Mouse (Mus musculus) forebrain, embryonic 15.5 days (tissue): Measurements from ENCODE around the gene Rsl24d1. TPM values are rescaled to one million over a fixed set of nuclear protein-coding genes. Genes with fewer than 3 reads are reported as not detected.
"Not testable (repeated sequence)": the region's sequence is repeated elsewhere in the genome, so short reads cannot be mapped to it uniquely, and the experiment has no call there.

ENCODE experiments used
- ATAC-seq: fragments of 200-750 bp; cut with Nextera tagmentation; replicated peaks from 2 replicates; pipeline ENCODE4 v1.8.0; 2017; ENCODE audit warnings: mild to moderate bottlenecking, moderate TSS enrichment, moderate library complexity
- H3K27ac ChIP-seq: fragments of 300-500 bp; sonication (generic); replicated peaks from 2 replicates; pipeline ENCODE4 v1.5.1; 2015; ENCODE audit warnings: mild to moderate bottlenecking, inconsistent platforms
- H3K27me3 ChIP-seq: fragments of 300-500 bp; sonication (generic); 2 replicates; pipeline ENCODE4 v1.6.1; 2015; ENCODE audit warnings: inconsistent platforms
- H3K36me3 ChIP-seq: fragments of 300-500 bp; sonication (generic); 2 replicates; pipeline ENCODE4 v1.6.1; 2015; ENCODE audit warnings: mild to moderate bottlenecking, inconsistent platforms
- H3K4me1 ChIP-seq: fragments of 300-500 bp; sonication (generic); 2 replicates; pipeline ENCODE4 v1.6.1; 2015; ENCODE audit warnings: inconsistent platforms
- H3K4me2 ChIP-seq: fragments of 300-500 bp; sonication (generic); replicated peaks from 2 replicates; pipeline ENCODE4 v1.6.1; 2015; ENCODE audit warnings: mild to moderate bottlenecking, inconsistent platforms
- H3K4me3 ChIP-seq: fragments of 300-500 bp; sonication (generic); 2 replicates; pipeline ENCODE4 v1.5.1; 2015; ENCODE audit warnings: mild to moderate bottlenecking, inconsistent platforms
- H3K9ac ChIP-seq: fragments of 300-500 bp; sonication (generic); replicated peaks from 2 replicates; pipeline ENCODE4 v1.6.1; 2015; ENCODE audit warnings: mild to moderate bottlenecking, inconsistent platforms
- H3K9me3 ChIP-seq: fragments of 300-500 bp; sonication (generic); 2 replicates; pipeline ENCODE4 v1.6.1; 2016; ENCODE audit warnings: inconsistent platforms
- WGBS: fragments of 180-500 bp; shearing (Covaris S2); methylation state at CpG from one replicate; pipeline ENCODE4 v1.1.7; 2015; ENCODE audit warnings: mixed read lengths; 5-methylcytosine and 5-hydroxymethylcytosine counted together
- polyA plus RNA-seq: library from polyadenylated mRNA; unstranded; fragments of >200 nt; fragmentation: Nextera tagmentation; extraction: Ambion mirVana; gene quantifications from 2 replicates; pipeline ENCODE4 v1.2.1, GENCODE M21; 2015

Rsl24d1 gene
- 123 and 125 TPM in 2 replicates for polyA plus RNA-seq

- Histone ChIP-seq H3K36me3 (peaks cover 22% of the 10 kb centered on the region), H3K4me3 (peak within 1 kb of the TSS; percentile 73), H3K27ac (peak within 1 kb of the TSS; percentile 79), H3K9ac (peak within 1 kb of the TSS; percentile 71), H3K9me3 (no peaks in the 10 kb centered on the region), H3K4me2 (peak within 1 kb of the TSS; percentile 69), H3K27me3 (no peaks in the 10 kb centered on the region), H3K4me1 (peaks cover 12% of the 10 kb centered on the region)
- WGBS: under 1% methylated on average over 64 of the region's 64 CpGs
- peak; percentile 98 for ATAC-seq
These were observed at the start of gene Rsl24d1 for GRCm38 (mm10) chr9:73112919-73113906. Gene Rsl24d1, plus strand, starts transcription at chr9:73113426.

DNA sequence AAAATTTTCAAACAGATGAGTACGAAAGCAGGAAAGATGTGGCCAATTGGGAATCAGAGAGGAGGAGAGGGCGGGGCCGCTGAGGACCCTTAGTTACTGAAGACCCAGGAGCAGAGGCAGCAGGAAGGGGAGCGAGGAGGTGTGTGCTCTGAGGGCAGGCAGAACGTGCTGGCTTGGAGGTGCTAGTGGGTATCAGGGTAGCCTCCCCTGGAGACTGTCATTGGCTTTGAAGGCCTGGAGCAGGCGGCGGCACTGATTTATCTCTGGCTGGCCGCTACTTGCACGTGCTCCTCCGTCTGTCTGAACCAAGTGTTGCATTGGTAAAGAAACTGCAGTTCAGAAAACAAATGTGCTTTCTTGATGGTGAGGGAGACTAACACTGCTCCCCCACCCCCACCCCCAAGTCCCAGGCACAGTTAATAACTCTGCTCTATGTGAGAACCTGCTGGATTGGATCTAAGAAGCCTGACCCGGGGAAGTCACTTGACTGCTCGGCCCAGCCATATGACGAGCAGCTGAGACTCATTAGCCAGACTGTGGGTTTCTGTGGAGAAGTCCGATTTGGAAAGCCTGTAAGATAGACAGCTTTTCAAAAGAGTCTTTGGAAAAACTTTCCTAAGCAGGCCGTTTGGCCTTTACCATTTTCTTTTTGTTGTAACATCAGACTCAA, 49.5 kb upstream of the Rsl24d1 start:
- H3K4me2 ChIP-seq: peak overlapping the region; percentile 3; the same call in 1 of the 2 replicates
- peaks cover 7% of the 10 kb centered on the region; the same call in 1 of the 2 replicates for H3K4me1 ChIP-seq
- H3K27me3 ChIP-seq: no peaks in the 10 kb centered on the region
- H3K9ac ChIP-seq: no peak overlapping the region
- no peak for ATAC-seq
- H3K27ac ChIP-seq: no peak overlapping the region
- 41% methylated on average over 15 of the region's 15 CpGs for WGBS
- no peak overlapping the region for H3K4me3 ChIP-seq
- no peaks in the 10 kb centered on the region for H3K9me3 ChIP-seq
- no peaks in the 10 kb centered on the region for H3K36me3 ChIP-seq

- 41% methylated on average over 10 of the region's 10 CpGs for WGBS
- no peak overlapping the region for H3K4me2 ChIP-seq
These were observed 46.1 kb upstream of the Rsl24d1 start for GRCm38 (mm10) chr9:73067086-73067485.

DNA sequence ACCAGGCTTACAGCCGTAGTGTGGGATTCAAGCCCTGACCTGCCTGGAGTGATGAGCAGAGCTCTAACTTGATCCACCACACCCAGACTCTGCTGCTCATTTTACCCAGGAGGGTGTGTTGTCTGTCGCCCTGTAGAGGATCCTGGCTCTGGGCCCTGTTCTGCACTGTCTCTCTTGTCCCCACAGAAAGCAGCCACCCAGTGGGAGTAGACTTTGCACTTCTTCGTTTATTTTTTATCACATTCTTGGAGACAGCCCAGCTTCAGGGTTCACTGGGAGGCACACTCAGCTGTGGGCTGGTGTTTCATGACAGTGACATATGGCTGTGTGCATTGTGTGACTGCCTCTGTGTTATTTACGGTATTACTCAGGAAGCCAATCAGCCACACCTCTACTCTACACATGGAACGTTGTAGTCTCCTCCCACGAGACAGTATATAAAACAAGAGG, 45.0 kb upstream of the Rsl24d1 start:
- H3K4me2 ChIP-seq: no peak overlapping the region
- no peaks in the 10 kb centered on the region for H3K9me3 ChIP-seq
- no peak overlapping the region for H3K9ac ChIP-seq
- no peak overlapping the region for H3K4me3 ChIP-seq
- H3K36me3 ChIP-seq: no peaks in the 10 kb centered on the region
- H3K4me1 ChIP-seq: peaks cover 7% of the 10 kb centered on the region; the same call in 1 of the 2 replicates
- 72% methylated on average over 6 of the region's 6 CpGs for WGBS
- 0 out of 2 replicates have a peak, but pooled peaks have one; percentile 26 for ATAC-seq
- no peaks in the 10 kb centered on the region for H3K27me3 ChIP-seq
- H3K27ac ChIP-seq: no peak overlapping the region

More at GRCm38 (mm10) chr9:73067086-73067485, 46.1 kb upstream of the Rsl24d1 start:
- Histone ChIP-seq H3K27me3 (no peaks in the 10 kb centered on the region), H3K9ac (no peak overlapping the region), H3K4me1 (peaks cover 7% of the 10 kb centered on the region; the same call in 1 of the 2 replicates), H3K36me3 (no peaks in the 10 kb centered on the region), H3K9me3 (no peaks in the 10 kb centered on the region), H3K4me3 (no peak overlapping the region), H3K27ac (no peak overlapping the region)
- ATAC-seq: peak; percentile 43; the same call in 1 of the 2 replicates

- Histone ChIP-seq H3K4me3 (no peak overlapping the region), H3K9ac (no peak overlapping the region), H3K4me1 (0 out of 2 replicates have a peak, but pooled peaks cover 4% of the 10 kb centered on the region), H3K36me3 (no peaks in the 10 kb centered on the region), H3K27ac (no peak overlapping the region), H3K9me3 (no peaks in the 10 kb centered on the region), H3K27me3 (no peaks in the 10 kb centered on the region), H3K4me2 (no peak overlapping the region)
- no peak for ATAC-seq
- 91% methylated on average over 6 of the region's 6 CpGs for WGBS
These were observed 44.5 kb upstream of the Rsl24d1 start for GRCm38 (mm10) chr9:73068688-73069087.

GRCm38 (mm10) chr9:73070971-73071659, 42.1 kb upstream of the Rsl24d1 start:
- Histone ChIP-seq H3K4me3 (no peak overlapping the region), H3K36me3 (no peaks in the 10 kb centered on the region), H3K4me1 (0 out of 2 replicates have a peak, but pooled peaks cover 4% of the 10 kb centered on the region), H3K4me2 (no peak overlapping the region), H3K9ac (no peak overlapping the region), H3K27ac (no peak overlapping the region), H3K9me3 (no peaks in the 10 kb centered on the region), H3K27me3 (no peaks in the 10 kb centered on the region)
- WGBS: 76% methylated on average over 10 of the region's 10 CpGs
- ATAC-seq: no peak

- Histone ChIP-seq H3K36me3 (no peaks in the 10 kb centered on the region), H3K4me1 (0 out of 2 replicates have a peak, but pooled peaks cover 4% of the 10 kb centered on the region), H3K27ac (no peak overlapping the region), H3K4me3 (no peak overlapping the region), H3K4me2 (no peak overlapping the region), H3K9me3 (no peaks in the 10 kb centered on the region), H3K27me3 (no peaks in the 10 kb centered on the region), H3K9ac (no peak overlapping the region)
- 84% methylated on average over 8 of the region's 8 CpGs for WGBS
- no peak for ATAC-seq
These were observed 40.8 kb upstream of the Rsl24d1 start for GRCm38 (mm10) chr9:73072426-73072825.

- ATAC-seq: no peak
- Histone ChIP-seq H3K36me3 (no peaks in the 10 kb centered on the region), H3K27ac (no peak overlapping the region), H3K27me3 (no peaks in the 10 kb centered on the region), H3K4me3 (no peak overlapping the region), H3K4me1 (no peaks in the 10 kb centered on the region), H3K9ac (no peak overlapping the region), H3K4me2 (no peak overlapping the region), H3K9me3 (no peaks in the 10 kb centered on the region)
- WGBS: 97% methylated on average over 5 of the region's 5 CpGs
These were observed 40.1 kb upstream of the Rsl24d1 start for GRCm38 (mm10) chr9:73073169-73073568.

DNA sequence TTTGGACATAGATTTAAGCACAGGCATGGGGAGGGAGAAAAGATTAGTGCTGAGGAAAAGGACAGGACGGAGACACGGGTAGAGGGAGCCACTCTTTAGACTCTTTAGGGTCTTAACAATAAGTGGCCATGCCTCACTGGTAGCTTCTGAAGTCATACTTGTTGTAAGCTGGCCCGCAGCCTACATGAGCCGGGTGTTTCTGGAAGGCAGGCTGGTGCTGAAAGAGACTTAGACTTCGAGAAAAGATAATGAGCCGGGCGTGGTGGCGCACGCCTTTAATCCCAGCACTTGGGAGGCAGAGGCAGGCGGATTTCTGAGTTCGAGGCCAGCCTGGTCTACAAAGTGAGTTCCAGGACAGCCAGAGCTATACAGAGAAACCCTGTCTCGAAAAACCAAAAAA, 33.9 kb upstream of the Rsl24d1 start:
- H3K9me3 ChIP-seq, H3K27me3 ChIP-seq, H3K9ac ChIP-seq, H3K4me3 ChIP-seq, H3K4me2 ChIP-seq, H3K36me3 ChIP-seq, H3K27ac ChIP-seq, H3K4me1 ChIP-seq, ATAC-seq: not testable (repeated sequence)
- WGBS: 81% methylated on average over 10 of the region's 12 CpGs

DNA sequence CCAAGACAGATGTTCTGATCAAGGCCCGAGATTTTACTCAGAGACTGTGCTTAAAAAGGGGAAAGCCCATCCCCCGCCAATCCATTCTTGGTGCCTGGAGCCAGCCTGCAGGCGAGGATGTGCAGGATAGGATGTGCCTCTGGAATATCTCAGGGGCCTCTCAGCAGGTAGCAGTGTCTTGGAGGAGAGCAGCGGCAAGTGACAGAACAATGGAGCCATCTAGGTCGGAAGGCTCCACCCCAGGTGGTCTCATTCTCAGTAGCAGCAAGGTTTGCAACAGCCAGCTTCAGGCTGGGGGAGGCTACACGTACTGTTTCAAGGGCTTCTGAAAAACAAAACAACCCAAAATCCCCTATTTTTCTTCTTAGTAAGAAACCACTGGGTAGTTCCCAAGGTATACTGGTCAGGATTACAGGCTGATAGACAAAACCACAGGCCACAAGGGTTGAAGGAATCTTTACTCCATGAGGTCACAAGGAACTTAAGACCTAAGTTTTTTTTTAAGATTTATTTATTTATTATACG, 33.4 kb upstream of the Rsl24d1 start:
- H3K4me3 ChIP-seq: no peak overlapping the region
- 41% methylated on average over 7 of the region's 7 CpGs for WGBS
- H3K36me3 ChIP-seq: no peaks in the 10 kb centered on the region
- no peaks in the 10 kb centered on the region for H3K4me1 ChIP-seq
- H3K27me3 ChIP-seq: no peaks in the 10 kb centered on the region
- no peak overlapping the region for H3K27ac ChIP-seq
- no peak overlapping the region for H3K9ac ChIP-seq
- no peak overlapping the region for H3K4me2 ChIP-seq
- no peak for ATAC-seq
- H3K9me3 ChIP-seq: no peaks in the 10 kb centered on the region

DNA sequence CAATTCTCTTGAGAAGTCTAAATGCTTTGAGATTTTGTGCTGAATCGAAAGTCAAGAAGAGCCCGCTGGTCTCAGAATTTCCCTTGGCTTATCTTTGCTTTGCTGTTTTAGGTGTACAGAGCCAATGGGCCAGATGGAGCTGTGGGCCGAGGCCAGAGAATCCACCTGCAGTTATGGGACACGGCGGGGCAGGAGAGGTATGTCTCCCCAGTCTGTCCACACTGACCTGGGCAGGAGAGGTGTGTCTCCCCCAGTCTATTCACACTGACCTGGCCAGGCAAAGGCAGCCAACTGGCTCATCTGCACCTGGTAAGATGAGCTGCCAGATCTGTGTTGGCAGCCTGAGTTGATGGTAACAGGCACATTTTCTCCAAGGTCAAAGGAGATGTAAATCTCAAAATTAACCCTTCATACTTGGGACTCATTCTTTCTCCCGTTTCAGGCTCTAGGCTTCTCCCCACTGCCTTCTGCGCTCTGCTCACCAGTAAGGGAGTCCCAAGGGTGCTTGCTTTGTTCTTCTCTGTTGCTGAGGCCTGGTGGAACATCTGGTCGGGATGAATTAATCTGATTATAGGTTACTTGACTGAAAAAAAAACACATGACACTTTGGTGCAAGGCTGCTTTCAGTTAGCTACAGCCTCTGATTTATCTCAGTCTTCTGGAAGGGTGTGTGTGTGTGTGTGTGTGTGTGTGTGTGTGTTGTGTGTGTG, 30.8 kb upstream of the Rsl24d1 start:
- H3K4me2 ChIP-seq: no peak overlapping the region
- H3K9me3 ChIP-seq: no peaks in the 10 kb centered on the region
- no peaks in the 10 kb centered on the region for H3K36me3 ChIP-seq
- no peaks in the 10 kb centered on the region for H3K27me3 ChIP-seq
- no peaks in the 10 kb centered on the region for H3K4me1 ChIP-seq
- ATAC-seq: no peak
- no peak overlapping the region for H3K4me3 ChIP-seq
- WGBS: 82% methylated on average over 8 of the region's 8 CpGs
- no peak overlapping the region for H3K27ac ChIP-seq
- no peak overlapping the region for H3K9ac ChIP-seq
